Mouse (Mus musculus) cerebellum, adult (tissue): ENCODE results near the gene Tmem106a.
A peak's percentile ranks its signal among the peaks of the same experiment; 100 is the strongest.
"Not testable (repeated sequence)": the region's sequence is repeated elsewhere in the genome, so short reads cannot be mapped to it uniquely, and the experiment has no call there.

ENCODE experiments used
- ATAC-seq: cut with Nextera tagmentation; 2 replicates; pipeline ENCODE4 v1.9.2; 2017; ENCODE audit warnings: mild to moderate bottlenecking, moderate library complexity, mixed read lengths; ENCODE audit not compliant: insufficient number of reproducible peaks, low FRiP score, low TSS enrichment

Gene Tmem106a

GRCm38 (mm10) chr11:101628733-101629417 lies 46.8 kb downstream of the Tmem106a start:
- ATAC-seq, result not testable (repeated sequence)

GRCm38 (mm10) chr11:101635660-101636059 lies 53.6 kb downstream of the Tmem106a start:
- ATAC-seq, result no peak

GRCm38 (mm10) chr11:101639761-101640160 lies 57.7 kb downstream of the Tmem106a start:
- ATAC-seq, result no peak

- ATAC-seq, result peak; percentile 79; the same call in 1 of the 2 replicates
These were observed 59.0 kb downstream of the Tmem106a start for GRCm38 (mm10) chr11:101640857-101641709.
